Mouse (Mus musculus): ENCODE measurements at regions not wholly inside any gene's neighbourhood (a gene's known extent, or its start where the extent isn't known, plus 50 kb on each side); places are given as distances from the start of the nearest gene placed in this dataset.

DNA sequence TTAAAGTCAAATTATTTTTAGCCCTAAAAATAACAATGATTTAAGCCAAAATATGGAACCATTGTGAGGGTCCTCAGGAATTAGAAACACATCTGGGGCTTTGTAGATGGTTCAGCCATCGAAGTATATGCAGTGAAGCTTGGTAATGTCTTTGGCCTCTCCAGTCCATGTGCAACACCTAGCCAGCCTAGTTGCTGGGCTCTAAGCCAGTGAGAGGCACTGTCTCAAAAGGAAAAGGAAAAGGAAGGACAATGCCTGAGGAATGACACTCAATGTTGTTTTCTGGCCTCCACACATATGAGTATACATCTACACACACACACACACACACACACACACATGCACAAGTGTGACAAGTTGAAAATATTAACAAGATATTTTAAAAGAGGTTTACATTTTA is 124.8 kb upstream of the Emcn start:
- WGBS = 86% methylated on average over 1 of the region's 1 CpGs
- no peak for ATAC-seq (replicated peaks; ENCODE audit: insufficient number of reproducible peaks, low FRiP score, low TSS enrichment, low read depth)
- no peak overlapping the region for H3K9ac ChIP-seq (replicated peaks; ENCODE audit: low read length)

DNA sequence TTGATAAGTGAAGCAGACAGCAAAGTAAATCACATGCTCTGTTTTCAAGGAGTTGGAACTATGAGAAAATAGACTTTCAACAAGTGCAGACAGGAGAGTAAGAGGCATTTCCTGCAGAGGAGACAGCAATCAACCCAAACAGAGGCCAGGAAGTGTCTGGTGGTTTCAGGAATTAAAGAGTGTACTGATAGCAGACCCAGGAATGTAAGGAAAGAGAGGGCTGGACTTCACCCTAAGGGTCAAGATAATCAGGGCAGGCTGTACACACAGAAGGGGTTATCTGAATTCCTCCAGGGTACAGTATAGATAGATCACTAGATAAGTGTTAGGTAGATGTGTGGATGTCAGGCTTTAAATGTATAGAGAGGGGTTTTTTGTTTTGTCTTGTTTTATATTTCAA is 123.6 kb upstream of the Emcn start:
- DNase-seq (ENCODE audit: low spot score) (peak; percentile 4), ATAC-seq (replicated peaks; ENCODE audit: insufficient number of reproducible peaks, low FRiP score, low TSS enrichment, low read depth) (no peak; the same call in 1 of the 2 replicates)
- no peak overlapping the region for H3K9ac ChIP-seq (replicated peaks; ENCODE audit: low read length)

More for the DNA sequence above, 124.8 kb upstream of the Emcn start:
- Histone ChIP-seq H3K27me3 (ENCODE audit: control insufficient read depth, insufficient read depth, low read length) (no peaks in the 10 kb centered on the region), H3K9me3 (replicated peaks; ENCODE audit: control insufficient read depth, low read length) (no peaks in the 10 kb centered on the region), H3K4me3 (ENCODE audit: low read depth, low read length) (no peak overlapping the region), H3K4me1 (ENCODE audit: control insufficient read depth, insufficient read depth, low read length) (no peaks in the 10 kb centered on the region), H3K36me3 (replicated peaks; ENCODE audit: control insufficient read depth, insufficient read depth, low read depth, low read length) (no peaks in the 10 kb centered on the region), H3K4me2 (ENCODE audit: low read depth, low read length) (no peak overlapping the region), H3K27ac (replicated peaks; ENCODE audit: low read depth, low read length) (no peak overlapping the region)
- DNase-seq (ENCODE audit: low spot score) = no peak

GRCm38 (mm10) chr3:137217926-137218325 is 122.9 kb upstream of the Emcn start:
- Histone ChIP-seq H3K27ac (replicated peaks; ENCODE audit: low read depth, low read length) (no peak overlapping the region), H3K4me1 (ENCODE audit: control insufficient read depth, insufficient read depth, low read length) (no peaks in the 10 kb centered on the region), H3K4me3 (ENCODE audit: low read depth, low read length) (no peak overlapping the region), H3K4me2 (ENCODE audit: low read depth, low read length) (no peak overlapping the region), H3K9ac (replicated peaks; ENCODE audit: low read length) (no peak overlapping the region), H3K36me3 (replicated peaks; ENCODE audit: control insufficient read depth, insufficient read depth, low read depth, low read length) (no peaks in the 10 kb centered on the region), H3K9me3 (replicated peaks; ENCODE audit: control insufficient read depth, low read length) (no peaks in the 10 kb centered on the region), H3K27me3 (ENCODE audit: control insufficient read depth, insufficient read depth, low read length) (no peaks in the 10 kb centered on the region)
- 89% methylated on average over 5 of the region's 5 CpGs for WGBS
- ATAC-seq (replicated peaks; ENCODE audit: insufficient number of reproducible peaks, low FRiP score, low TSS enrichment, low read depth) = no peak
- DNase-seq (ENCODE audit: low spot score) = no peak

More for the DNA sequence above, 123.6 kb upstream of the Emcn start:
- no peaks in the 10 kb centered on the region for H3K36me3 ChIP-seq (replicated peaks; ENCODE audit: control insufficient read depth, insufficient read depth, low read depth, low read length)
- H3K9me3 ChIP-seq (replicated peaks; ENCODE audit: control insufficient read depth, low read length) = no peaks in the 10 kb centered on the region
- no peak overlapping the region for H3K4me2 ChIP-seq (ENCODE audit: low read depth, low read length)
- no peaks in the 10 kb centered on the region for H3K4me1 ChIP-seq (ENCODE audit: control insufficient read depth, insufficient read depth, low read length)
- no peaks in the 10 kb centered on the region for H3K27me3 ChIP-seq (ENCODE audit: control insufficient read depth, insufficient read depth, low read length)
- H3K27ac ChIP-seq (replicated peaks; ENCODE audit: low read depth, low read length) = no peak overlapping the region
- H3K4me3 ChIP-seq (ENCODE audit: low read depth, low read length) = no peak overlapping the region

- 94% methylated on average over 1 of the region's 1 CpGs for WGBS
- H3K9me3 ChIP-seq (replicated peaks; ENCODE audit: control insufficient read depth, low read length) = no peaks in the 10 kb centered on the region
- no peak overlapping the region for H3K4me3 ChIP-seq (ENCODE audit: low read depth, low read length)
- H3K4me2 ChIP-seq (ENCODE audit: low read depth, low read length) = no peak overlapping the region
- H3K27me3 ChIP-seq (ENCODE audit: control insufficient read depth, insufficient read depth, low read length) = no peaks in the 10 kb centered on the region
- DNase-seq (ENCODE audit: low spot score) (no peak), ATAC-seq (replicated peaks; ENCODE audit: insufficient number of reproducible peaks, low FRiP score, low TSS enrichment, low read depth) (no peak)
- no peak overlapping the region for H3K9ac ChIP-seq (replicated peaks; ENCODE audit: low read length)
- no peaks in the 10 kb centered on the region for H3K4me1 ChIP-seq (ENCODE audit: control insufficient read depth, insufficient read depth, low read length)
- no peak overlapping the region for H3K27ac ChIP-seq (replicated peaks; ENCODE audit: low read depth, low read length)
- H3K36me3 ChIP-seq (replicated peaks; ENCODE audit: control insufficient read depth, insufficient read depth, low read depth, low read length) = no peaks in the 10 kb centered on the region
Measured at GRCm38 (mm10) chr3:137226151-137226550, 114.7 kb upstream of the Emcn start.

GRCm38 (mm10) chr3:137227122-137227838 is 113.6 kb upstream of the Emcn start:
- no peak overlapping the region for H3K4me3 ChIP-seq (ENCODE audit: low read depth, low read length)
- H3K36me3 ChIP-seq (replicated peaks; ENCODE audit: control insufficient read depth, insufficient read depth, low read depth, low read length) = no peaks in the 10 kb centered on the region
- no peak for DNase-seq (ENCODE audit: low spot score)
- H3K9me3 ChIP-seq (replicated peaks; ENCODE audit: control insufficient read depth, low read length) = no peaks in the 10 kb centered on the region
- WGBS = 87% methylated on average over 5 of the region's 5 CpGs
- H3K4me1 ChIP-seq (ENCODE audit: control insufficient read depth, insufficient read depth, low read length) = no peaks in the 10 kb centered on the region
- no peak overlapping the region for H3K9ac ChIP-seq (replicated peaks; ENCODE audit: low read length)
- H3K27ac ChIP-seq (replicated peaks; ENCODE audit: low read depth, low read length) = no peak overlapping the region
- H3K4me2 ChIP-seq (ENCODE audit: low read depth, low read length) = no peak overlapping the region
- no peaks in the 10 kb centered on the region for H3K27me3 ChIP-seq (ENCODE audit: control insufficient read depth, insufficient read depth, low read length)
- ATAC-seq (replicated peaks; ENCODE audit: insufficient number of reproducible peaks, low FRiP score, low TSS enrichment, low read depth) = no peak

GRCm38 (mm10) chr3:137228416-137228815 is 112.5 kb upstream of the Emcn start:
- no peak for DNase-seq (ENCODE audit: low spot score)
- no peaks in the 10 kb centered on the region for H3K9me3 ChIP-seq (replicated peaks; ENCODE audit: control insufficient read depth, low read length)
- no peak for ATAC-seq (replicated peaks; ENCODE audit: insufficient number of reproducible peaks, low FRiP score, low TSS enrichment, low read depth)

GRCm38 (mm10) chr3:137242877-137243276 is 98.0 kb upstream of the Emcn start:
- no peaks in the 10 kb centered on the region for H3K9me3 ChIP-seq (replicated peaks; ENCODE audit: control insufficient read depth, low read length)
- WGBS = 64% methylated on average over 1 of the region's 1 CpGs
- ATAC-seq (replicated peaks; ENCODE audit: insufficient number of reproducible peaks, low FRiP score, low TSS enrichment, low read depth) = no peak

More at GRCm38 (mm10) chr3:137228416-137228815, 112.5 kb upstream of the Emcn start:
- Histone ChIP-seq H3K27me3 (ENCODE audit: control insufficient read depth, insufficient read depth, low read length) (no peaks in the 10 kb centered on the region), H3K36me3 (replicated peaks; ENCODE audit: control insufficient read depth, insufficient read depth, low read depth, low read length) (no peaks in the 10 kb centered on the region), H3K4me3 (ENCODE audit: low read depth, low read length) (no peak overlapping the region), H3K27ac (replicated peaks; ENCODE audit: low read depth, low read length) (no peak overlapping the region), H3K4me2 (ENCODE audit: low read depth, low read length) (no peak overlapping the region), H3K9ac (replicated peaks; ENCODE audit: low read length) (no peak overlapping the region), H3K4me1 (ENCODE audit: control insufficient read depth, insufficient read depth, low read length) (no peaks in the 10 kb centered on the region)
- WGBS = 88% methylated on average over 5 of the region's 5 CpGs

GRCm38 (mm10) chr3:137263907-137264306 is 77.0 kb upstream of the Emcn start:
- 91% methylated on average over 4 of the region's 4 CpGs for WGBS
- H3K27me3 ChIP-seq (ENCODE audit: control insufficient read depth, insufficient read depth, low read length) = no peaks in the 10 kb centered on the region

More at GRCm38 (mm10) chr3:137242877-137243276, 98.0 kb upstream of the Emcn start:
- no peak for DNase-seq (ENCODE audit: low spot score)
- no peak overlapping the region for H3K4me2 ChIP-seq (ENCODE audit: low read depth, low read length)
- no peak overlapping the region for H3K27ac ChIP-seq (replicated peaks; ENCODE audit: low read depth, low read length)
- no peak overlapping the region for H3K9ac ChIP-seq (replicated peaks; ENCODE audit: low read length)
- H3K36me3 ChIP-seq (replicated peaks; ENCODE audit: control insufficient read depth, insufficient read depth, low read depth, low read length) = no peaks in the 10 kb centered on the region
- no peak overlapping the region for H3K4me3 ChIP-seq (ENCODE audit: low read depth, low read length)
- no peaks in the 10 kb centered on the region for H3K27me3 ChIP-seq (ENCODE audit: control insufficient read depth, insufficient read depth, low read length)
- H3K4me1 ChIP-seq (ENCODE audit: control insufficient read depth, insufficient read depth, low read length) = no peaks in the 10 kb centered on the region

More at GRCm38 (mm10) chr3:137263907-137264306, 77.0 kb upstream of the Emcn start:
- Histone ChIP-seq H3K27ac (replicated peaks; ENCODE audit: low read depth, low read length) (no peak overlapping the region), H3K36me3 (replicated peaks; ENCODE audit: control insufficient read depth, insufficient read depth, low read depth, low read length) (no peaks in the 10 kb centered on the region), H3K4me1 (ENCODE audit: control insufficient read depth, insufficient read depth, low read length) (no peaks in the 10 kb centered on the region), H3K4me2 (ENCODE audit: low read depth, low read length) (no peak overlapping the region), H3K9ac (replicated peaks; ENCODE audit: low read length) (no peak overlapping the region), H3K4me3 (ENCODE audit: low read depth, low read length) (no peak overlapping the region), H3K9me3 (replicated peaks; ENCODE audit: control insufficient read depth, low read length) (no peaks in the 10 kb centered on the region)
- no peak for DNase-seq (ENCODE audit: low spot score)
- ATAC-seq (replicated peaks; ENCODE audit: insufficient number of reproducible peaks, low FRiP score, low TSS enrichment, low read depth) = no peak

Measured in embryonic facial prominence, embryonic 11.5 days (tissue).